Mouse (Mus musculus) intestine, embryonic 14.5 days (tissue): ENCODE measurements around the gene Efcab6. TPM values are rescaled to one million over a fixed set of nuclear protein-coding genes. Genes with fewer than 3 reads are reported as not detected.

Source experiments
- ATAC-seq: fragments of 200-750 bp; cut with Nextera tagmentation; replicated peaks from 2 replicates; pipeline ENCODE4 v1.8.0; 2017; ENCODE audit warnings: low read depth, moderate number of reproducible peaks, moderate TSS enrichment, moderate library complexity; ENCODE audit not compliant: low FRiP score, low TSS enrichment
- DNase-seq: peaks from one replicate; pipeline ENCODE4 v3.0.0-alpha.2; 2018; ENCODE audit warnings: low spot score
- H3K27ac ChIP-seq: fragments of 300-500 bp; sonication (generic); 2 replicates; pipeline ENCODE4 v1.5.1; 2014; ENCODE audit warnings: low read depth, mild to moderate bottlenecking, control low read depth
- H3K27me3 ChIP-seq: fragments of 300-500 bp; sonication (generic); replicated peaks from 2 replicates; pipeline ENCODE4 v1.6.1; 2014; ENCODE audit warnings: low read length, control low read depth; ENCODE audit not compliant: control insufficient read depth, insufficient read depth
- H3K36me3 ChIP-seq: fragments of 300-500 bp; sonication (generic); 2 replicates; pipeline ENCODE4 v1.6.1; 2014; ENCODE audit warnings: low read length, control low read depth; ENCODE audit not compliant: control insufficient read depth, insufficient read depth
- H3K4me1 ChIP-seq: fragments of 300-500 bp; sonication (generic); replicated peaks from 2 replicates; pipeline ENCODE4 v1.6.1; 2014; ENCODE audit warnings: low read length, control low read depth, mixed read lengths; ENCODE audit not compliant: control insufficient read depth, insufficient read depth
- H3K4me2 ChIP-seq: fragments of 300-500 bp; sonication (generic); 2 replicates; pipeline ENCODE4 v1.6.1; 2014; ENCODE audit warnings: low read length
- H3K4me3 ChIP-seq: fragments of 300-500 bp; sonication (generic); 2 replicates; pipeline ENCODE4 v1.5.1; 2014; ENCODE audit warnings: low read depth, low read length, control low read depth, mixed read lengths
- H3K9ac ChIP-seq: fragments of 300-500 bp; sonication (generic); 2 replicates; pipeline ENCODE4 v1.6.1; 2014; ENCODE audit warnings: mild to moderate bottlenecking, low read length
- H3K9me3 ChIP-seq: fragments of 300-500 bp; sonication (generic); 2 replicates; pipeline ENCODE4 v1.6.1; 2016; ENCODE audit warnings: low read length, control low read depth; ENCODE audit not compliant: control insufficient read depth
- WGBS: fragments of 180-500 bp; shearing (Covaris S2); extraction: QIAGEN DNeasy Blood & Tissue Kit; methylation state at CpG from one replicate; pipeline ENCODE4 v1.1.7; 2014; 5-methylcytosine and 5-hydroxymethylcytosine counted together
- polyA plus RNA-seq: library from polyadenylated mRNA; unstranded; fragments of >200 nt; fragmentation: Nextera tagmentation; extraction: Ambion mirVana; gene quantifications from 2 replicates; pipeline ENCODE4 v1.2.1, GENCODE M21; 2014

Efcab6 gene
- polyA plus RNA-seq, 1 experiment from 2014 or later = 0.27 TPM

DNA sequence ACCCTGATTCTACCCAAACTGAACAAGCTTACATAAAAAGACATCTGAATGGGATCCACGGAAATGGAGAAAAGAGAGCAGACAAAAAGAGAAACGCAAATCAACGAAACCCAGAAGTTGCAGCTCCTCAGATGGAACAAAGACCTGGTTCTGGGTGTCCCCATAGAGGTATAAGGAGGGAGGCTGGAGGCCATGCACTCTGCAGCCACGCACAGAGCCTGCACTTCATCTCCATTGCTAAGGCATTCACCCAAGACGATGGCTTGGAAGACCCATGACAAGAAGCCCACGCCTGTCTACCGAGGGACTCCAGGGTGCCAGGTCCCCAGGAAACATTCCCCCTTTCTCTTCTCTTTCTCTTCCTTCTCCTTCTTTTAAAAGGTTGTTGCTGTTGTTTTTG lies 66.6 kb downstream of the Efcab6 start:
- Histone ChIP-seq H3K9ac (no peak overlapping the region), H3K4me1 (peaks cover 8% of the 10 kb centered on the region; the same call in 1 of the 2 replicates), H3K36me3 (no peaks in the 10 kb centered on the region), H3K27me3 (no peaks in the 10 kb centered on the region), H3K4me3 (no peak overlapping the region), H3K27ac (peak overlapping the region; percentile 29; the same call in 1 of the 2 replicates), H3K9me3 (no peaks in the 10 kb centered on the region), H3K4me2 (peak overlapping the region; percentile 32)
- WGBS = 41% methylated on average over 7 of the region's 7 CpGs
- DNase-seq = no peak
- ATAC-seq = no peak

DNA sequence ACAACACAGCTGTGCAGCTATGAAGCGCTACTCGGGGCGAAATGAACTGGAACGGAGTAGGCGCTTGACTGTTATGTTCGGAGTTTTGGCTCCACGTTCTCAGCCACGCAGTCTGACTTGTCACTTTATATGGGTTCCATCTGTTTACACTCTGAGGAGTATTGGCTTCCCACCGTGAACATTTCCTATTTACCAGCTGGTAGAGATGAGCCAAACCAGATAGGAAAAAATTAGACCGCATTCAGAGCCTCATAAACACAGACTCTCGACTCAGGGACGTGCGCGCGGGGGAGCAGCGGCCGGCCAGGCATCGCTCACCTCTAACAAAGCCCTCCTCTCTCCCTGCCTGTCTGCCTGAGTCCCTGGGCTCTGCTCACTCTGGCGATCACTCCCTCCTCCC lies 67.1 kb downstream of the Efcab6 start:
- ATAC-seq = 0 out of 2 replicates have a peak, but pooled peaks have one; percentile 36
- no peaks in the 10 kb centered on the region for H3K27me3 ChIP-seq
- peak overlapping the region; percentile 29; the same call in 1 of the 2 replicates for H3K27ac ChIP-seq
- DNase-seq = peak; percentile 59
- peaks cover 8% of the 10 kb centered on the region; the same call in 1 of the 2 replicates for H3K4me1 ChIP-seq
- H3K4me3 ChIP-seq = 0 out of 2 replicates have a peak overlapping the region, but pooled peaks have one; percentile 1
- H3K36me3 ChIP-seq = no peaks in the 10 kb centered on the region
- no peak overlapping the region for H3K9ac ChIP-seq
- H3K4me2 ChIP-seq = peak overlapping the region; percentile 32
- WGBS = 10% methylated on average over 19 of the region's 19 CpGs
- no peaks in the 10 kb centered on the region for H3K9me3 ChIP-seq

DNA sequence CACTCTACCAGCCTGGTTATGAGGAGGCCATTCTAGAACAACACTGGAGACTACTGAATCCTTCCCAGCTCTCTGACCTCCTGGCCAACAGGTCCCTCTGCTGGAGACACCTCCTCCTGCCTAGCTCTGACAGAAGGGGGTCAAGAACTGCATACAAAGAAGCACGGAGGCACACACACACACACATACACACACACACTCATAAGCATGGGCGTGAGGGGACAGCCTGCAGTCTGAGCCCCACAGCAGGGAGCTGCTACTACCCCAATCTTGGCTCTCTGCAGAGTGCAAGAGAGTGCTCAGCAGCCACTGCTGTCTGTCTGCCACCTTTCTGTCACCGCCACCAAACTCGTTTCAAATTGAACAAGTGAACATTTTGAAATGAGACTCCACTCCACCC lies 67.6 kb downstream of the Efcab6 start:
- Histone ChIP-seq H3K4me2 (no peak overlapping the region), H3K4me3 (no peak overlapping the region), H3K27ac (no peak overlapping the region), H3K36me3 (no peaks in the 10 kb centered on the region), H3K4me1 (peaks cover 8% of the 10 kb centered on the region; the same call in 1 of the 2 replicates), H3K9me3 (no peaks in the 10 kb centered on the region), H3K9ac (no peak overlapping the region), H3K27me3 (no peaks in the 10 kb centered on the region)
- WGBS = 35% methylated on average over 4 of the region's 4 CpGs
- ATAC-seq (no peak), DNase-seq (no peak)

DNA sequence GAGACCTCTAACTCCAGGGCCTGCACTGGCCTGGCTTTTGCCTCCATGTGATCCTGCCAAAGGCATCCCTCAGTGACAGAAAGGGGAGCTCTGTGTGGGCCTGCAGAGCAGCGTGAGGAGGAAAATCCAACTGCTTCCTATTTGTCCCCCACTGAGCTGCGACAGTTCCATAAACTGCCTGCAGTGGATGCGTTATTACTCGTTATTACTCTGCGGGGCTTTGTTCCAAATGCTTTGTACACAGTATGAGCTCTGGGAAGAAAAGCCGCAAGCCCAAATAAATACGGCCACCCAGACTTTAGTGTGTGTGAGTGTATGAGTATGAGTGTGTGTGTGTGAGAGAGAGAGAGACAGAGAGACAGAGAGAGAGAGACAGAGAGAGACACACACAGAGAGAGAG lies 68.3 kb downstream of the Efcab6 start:
- Histone ChIP-seq H3K4me2 (no peak overlapping the region), H3K9me3 (no peaks in the 10 kb centered on the region), H3K27ac (no peak overlapping the region), H3K9ac (no peak overlapping the region), H3K27me3 (no peaks in the 10 kb centered on the region), H3K36me3 (no peaks in the 10 kb centered on the region), H3K4me3 (no peak overlapping the region), H3K4me1 (peaks cover 8% of the 10 kb centered on the region; the same call in 1 of the 2 replicates)
- 69% methylated on average over 7 of the region's 7 CpGs for WGBS
- DNase-seq (no peak), ATAC-seq (no peak)

DNA sequence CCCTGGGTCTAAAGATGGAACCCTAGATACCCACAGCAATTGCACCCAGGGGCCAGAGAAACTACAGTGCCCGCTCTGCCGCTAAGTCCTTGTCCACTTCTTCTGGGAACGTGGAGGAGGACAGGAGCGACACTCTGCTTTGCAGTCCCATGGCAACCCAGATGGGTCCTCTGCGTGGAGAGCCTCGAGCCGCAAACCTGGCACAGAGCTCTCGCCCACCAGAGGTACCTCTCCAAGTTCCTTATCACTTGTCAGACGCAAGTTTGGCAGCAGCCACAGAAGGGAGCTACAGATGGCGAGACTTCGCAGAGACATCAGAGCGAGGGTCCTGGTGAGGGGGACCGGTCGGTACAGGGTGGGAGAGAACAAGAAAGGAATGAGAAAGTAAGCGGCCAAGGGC lies 73.0 kb downstream of the Efcab6 start:
- Histone ChIP-seq H3K27me3 (no peaks in the 10 kb centered on the region), H3K4me3 (no peak overlapping the region), H3K9ac (no peak overlapping the region), H3K36me3 (no peaks in the 10 kb centered on the region), H3K4me1 (no peaks in the 10 kb centered on the region; the same call in 1 of the 2 replicates), H3K9me3 (no peaks in the 10 kb centered on the region), H3K27ac (no peak overlapping the region), H3K4me2 (no peak overlapping the region)
- ATAC-seq = no peak
- no peak for DNase-seq
- WGBS = 86% methylated on average over 15 of the region's 15 CpGs

DNA sequence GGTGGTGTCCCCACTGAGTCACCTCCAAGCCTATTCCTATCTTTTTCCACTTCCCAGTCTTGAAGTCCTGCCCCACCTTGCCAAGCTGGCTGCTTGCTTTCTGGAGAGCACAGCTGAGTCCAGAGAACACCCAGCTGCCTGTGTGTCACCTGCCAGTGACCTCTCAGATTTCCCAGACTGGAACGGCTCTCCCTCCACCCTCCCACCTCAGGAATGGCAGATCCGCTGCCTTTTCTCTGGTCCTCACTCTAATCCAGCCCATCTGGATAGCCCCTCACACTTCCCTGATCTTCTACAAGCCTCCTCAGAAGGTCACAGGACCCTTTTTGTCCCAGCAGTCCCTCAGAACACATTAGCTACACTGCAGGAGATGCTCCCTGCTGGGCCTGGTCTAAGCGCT lies 73.7 kb downstream of the Efcab6 start:
- no peak for ATAC-seq
- WGBS = 9% methylated on average over 3 of the region's 3 CpGs
- Histone ChIP-seq H3K4me1 (no peaks in the 10 kb centered on the region; the same call in 1 of the 2 replicates), H3K4me3 (no peak overlapping the region), H3K9ac (no peak overlapping the region), H3K4me2 (no peak overlapping the region), H3K27ac (no peak overlapping the region), H3K27me3 (no peaks in the 10 kb centered on the region), H3K36me3 (no peaks in the 10 kb centered on the region), H3K9me3 (no peaks in the 10 kb centered on the region)
- DNase-seq = no peak

DNA sequence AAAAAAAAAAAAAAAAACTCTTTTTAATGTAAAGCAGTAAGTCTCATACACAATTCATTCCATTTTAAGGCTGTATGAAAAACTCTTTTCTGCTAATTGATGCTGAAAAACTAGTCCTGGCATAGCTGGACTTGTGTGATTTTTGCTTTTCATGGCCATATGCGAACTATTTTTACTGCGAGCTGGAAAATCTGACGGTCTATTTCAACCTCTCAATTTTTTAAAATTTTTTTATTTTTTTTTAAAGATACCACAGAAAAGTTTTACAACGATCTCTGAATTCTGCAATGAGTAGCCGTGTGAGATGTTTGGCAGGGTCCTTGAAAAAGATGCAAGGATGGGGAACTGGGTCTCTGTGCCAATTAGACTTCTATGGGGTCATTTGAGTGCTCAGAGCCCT lies 75.9 kb downstream of the Efcab6 start:
- whole genome bisulfite sequencing = 93% methylated on average over 5 of the region's 5 CpGs
- H3K4me2 ChIP-seq = no peak overlapping the region
- H3K9me3 ChIP-seq = no peaks in the 10 kb centered on the region
- H3K9ac ChIP-seq = no peak overlapping the region
- DNase-seq (no peak), ATAC-seq (no peak)
- no peak overlapping the region for H3K27ac ChIP-seq
- H3K27me3 ChIP-seq = no peaks in the 10 kb centered on the region
- no peaks in the 10 kb centered on the region for H3K36me3 ChIP-seq
- H3K4me3 ChIP-seq = no peak overlapping the region
- no peaks in the 10 kb centered on the region; the same call in 1 of the 2 replicates for H3K4me1 ChIP-seq

DNA sequence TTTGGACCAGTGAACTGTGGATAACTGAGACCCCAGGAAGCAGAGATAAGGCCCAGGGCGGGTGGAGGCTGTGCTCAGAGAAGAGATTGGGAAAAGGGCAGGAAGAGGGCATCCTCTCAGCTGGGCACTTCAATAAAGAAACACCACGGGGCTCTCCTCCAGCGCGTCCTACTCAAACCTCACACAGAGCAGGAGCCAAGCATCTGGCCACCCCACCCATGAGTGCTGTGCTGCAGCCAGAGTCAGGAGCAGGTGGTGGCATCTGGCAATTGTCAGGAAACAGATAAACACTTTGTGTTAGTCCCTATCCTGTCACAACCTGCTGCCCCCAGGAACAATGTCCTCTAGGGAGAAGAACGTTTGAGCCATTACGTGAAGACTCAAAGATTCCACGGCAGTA lies 77.1 kb downstream of the Efcab6 start:
- Histone ChIP-seq H3K27ac (no peak overlapping the region), H3K4me1 (no peaks in the 10 kb centered on the region; the same call in 1 of the 2 replicates), H3K4me3 (no peak overlapping the region), H3K4me2 (no peak overlapping the region), H3K9me3 (no peaks in the 10 kb centered on the region), H3K9ac (no peak overlapping the region), H3K27me3 (no peaks in the 10 kb centered on the region), H3K36me3 (no peaks in the 10 kb centered on the region)
- WGBS = 32% methylated on average over 7 of the region's 7 CpGs
- ATAC-seq = no peak
- no peak for DNase-seq

DNA sequence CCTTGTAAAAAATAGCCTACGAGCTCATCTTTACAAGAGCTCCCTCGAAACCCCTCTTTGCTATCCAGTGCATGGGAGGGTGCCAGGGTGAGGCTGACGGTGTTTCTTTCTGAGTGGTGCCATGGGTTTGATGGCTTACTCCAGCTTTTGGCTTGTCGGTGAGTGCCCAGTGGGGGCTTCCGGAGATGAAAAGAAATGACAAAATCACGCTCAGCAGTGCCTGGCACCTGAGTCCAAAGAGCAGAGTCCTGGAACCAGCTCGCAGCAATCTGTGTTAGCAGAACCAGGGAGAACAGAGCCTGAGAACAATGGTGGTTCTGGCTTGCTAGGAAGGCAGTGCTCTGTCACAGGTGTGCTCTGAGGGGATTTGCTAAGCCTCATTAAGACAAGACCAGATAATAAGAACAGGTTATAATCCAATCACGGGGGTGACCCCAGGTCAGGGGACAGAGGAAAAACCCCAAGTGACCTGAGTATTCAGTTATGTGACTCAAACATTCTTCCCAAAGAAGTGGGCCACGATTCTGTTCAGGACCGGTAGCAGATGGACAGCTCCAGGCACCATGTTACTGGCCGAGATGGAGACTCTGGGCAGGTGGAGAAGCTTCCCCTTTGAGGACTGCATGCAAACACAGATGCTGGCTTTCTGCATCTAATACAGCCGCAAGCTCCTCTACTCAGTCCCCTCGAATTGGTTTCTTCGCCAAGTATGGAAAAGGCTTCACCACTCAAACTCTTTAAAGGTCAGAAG lies 82.8 kb downstream of the Efcab6 start:
- no peak overlapping the region for H3K27ac ChIP-seq
- no peaks in the 10 kb centered on the region for H3K9me3 ChIP-seq
- no peak overlapping the region for H3K4me3 ChIP-seq
- WGBS = 63% methylated on average over 14 of the region's 14 CpGs
- H3K36me3 ChIP-seq = no peaks in the 10 kb centered on the region
- no peaks in the 10 kb centered on the region for H3K27me3 ChIP-seq
- ATAC-seq = no peak
- no peak overlapping the region for H3K4me2 ChIP-seq
- no peaks in the 10 kb centered on the region for H3K4me1 ChIP-seq
- peak; percentile 58 for DNase-seq
- no peak overlapping the region for H3K9ac ChIP-seq
